Mouse (Mus musculus): ENCODE measurements around the gene 1700067K01Rik. TPM values are rescaled to one million over a fixed set of nuclear protein-coding genes. Genes with fewer than 3 reads are reported as not detected.
A peak's percentile ranks its signal among the peaks of the same experiment; 100 is the strongest.

Gene 1700067K01Rik
- total RNA-seq, 2 experiments from 2014 or later = 0.51 to 1.3 TPM

DNA sequence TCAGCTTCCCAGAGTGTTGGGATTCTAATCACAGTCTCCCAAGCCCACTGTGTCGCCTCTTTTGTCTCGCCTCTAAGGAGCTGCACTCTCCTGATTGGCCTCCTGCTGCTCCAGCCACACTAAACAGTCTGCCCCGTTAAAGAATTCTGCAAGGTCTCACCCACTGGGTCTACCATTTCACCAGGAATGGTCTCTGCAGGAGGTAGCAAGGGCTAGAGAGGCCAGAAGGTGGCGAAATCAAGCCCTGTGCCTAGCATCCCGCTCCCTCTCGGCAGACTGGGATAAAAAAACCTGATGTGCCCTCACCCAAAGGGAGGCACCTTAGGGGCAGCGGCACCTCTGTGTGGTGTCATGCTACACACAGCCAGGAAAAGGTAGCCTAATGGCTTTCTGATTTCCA is 42.8 kb downstream of the 1700067K01Rik start:
- ATAC-seq (replicated peaks; ENCODE audit: low FRiP score, poor library complexity, severe bottlenecking) = no peak

DNA sequence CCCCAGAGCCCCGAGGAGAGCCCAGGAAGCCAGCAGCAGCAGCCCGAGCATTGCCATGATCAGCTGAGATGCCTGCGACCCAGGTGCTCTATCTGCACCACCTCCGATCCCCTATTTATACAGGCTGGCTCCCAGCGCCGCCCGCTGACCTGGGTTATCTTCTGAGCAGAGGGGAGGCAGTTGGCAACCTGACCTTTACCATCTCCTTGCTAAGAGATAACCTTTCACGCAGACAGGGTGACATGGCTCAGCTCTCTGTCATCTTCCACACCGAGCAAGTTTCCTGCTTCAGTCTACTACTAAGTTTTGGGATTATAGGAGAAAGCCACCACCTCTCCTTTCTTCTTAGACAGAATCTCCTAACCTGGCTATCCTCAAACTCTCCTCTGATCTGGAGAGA is 43.6 kb downstream of the 1700067K01Rik start, which contains the start of gene Rln3:
Gene Rln3 (minus strand): TSS at position 101 of the 400 bp plus-strand sequence.
- ATAC-seq (replicated peaks; ENCODE audit: low FRiP score, poor library complexity, severe bottlenecking) = no peak

DNA sequence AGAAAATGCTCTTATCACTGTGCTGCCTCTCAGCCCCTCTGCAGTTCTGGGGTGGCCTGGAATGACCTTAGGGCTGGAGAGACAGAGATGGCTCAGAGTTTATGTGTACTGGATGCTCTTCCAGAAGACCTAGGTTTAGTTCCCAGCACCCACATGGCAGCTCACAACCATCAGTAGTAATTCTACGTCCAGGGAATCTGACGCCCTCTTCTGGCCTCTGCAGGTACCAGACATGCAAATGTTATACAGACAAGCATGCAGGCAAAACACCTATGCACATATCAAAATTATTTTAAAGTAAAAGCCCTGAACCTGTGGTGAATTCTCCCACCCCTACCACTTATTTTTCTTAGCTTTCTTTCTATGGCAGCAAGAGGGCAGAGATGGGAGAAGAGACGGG is 45.2 kb downstream of the 1700067K01Rik start:
- no peak for ATAC-seq (replicated peaks; ENCODE audit: low FRiP score, poor library complexity, severe bottlenecking)

DNA sequence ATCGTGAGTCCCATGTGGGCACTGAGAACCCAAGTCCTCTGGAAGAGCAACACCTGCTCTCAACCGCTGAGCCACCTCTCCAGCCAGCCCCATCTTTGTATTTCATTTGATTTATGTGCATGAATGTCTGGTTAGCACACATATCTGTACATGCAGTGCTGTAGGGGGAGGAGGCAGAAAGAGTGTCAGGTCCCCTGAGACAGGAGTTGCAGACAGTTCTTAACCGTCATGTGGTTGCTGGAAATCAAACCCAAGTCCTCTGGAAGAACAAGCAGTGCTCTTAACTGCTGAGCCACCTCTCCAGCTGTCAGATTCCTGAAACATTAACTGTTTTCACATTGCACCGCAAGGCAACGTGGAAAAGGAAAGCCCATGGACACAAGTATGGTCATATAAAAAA is 46.9 kb downstream of the 1700067K01Rik start:
- no peak for ATAC-seq (replicated peaks; ENCODE audit: low FRiP score, poor library complexity, severe bottlenecking)

DNA sequence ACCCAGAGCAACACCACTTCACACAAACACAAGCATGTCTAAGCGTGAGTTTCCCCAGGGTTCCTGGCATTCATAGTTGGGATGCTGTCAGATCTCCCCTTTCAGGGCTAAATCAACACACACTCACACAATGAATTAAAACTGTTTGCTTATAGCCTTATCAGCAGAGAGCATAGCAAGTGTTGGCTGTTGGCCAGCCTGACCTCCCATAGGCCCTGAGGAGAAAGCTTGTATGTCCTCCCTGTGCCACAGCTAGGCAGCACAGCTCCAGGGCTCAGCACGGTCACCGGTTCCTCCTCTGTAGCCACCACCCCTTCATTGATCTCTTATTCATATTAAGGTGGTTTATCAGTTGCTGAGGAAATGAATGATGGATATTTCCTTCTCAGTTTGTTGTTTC is 51.4 kb downstream of the 1700067K01Rik start:
- 0 out of 2 replicates have a peak, but pooled peaks have one; percentile 37 for ATAC-seq (replicated peaks; ENCODE audit: low FRiP score, poor library complexity, severe bottlenecking)

DNA sequence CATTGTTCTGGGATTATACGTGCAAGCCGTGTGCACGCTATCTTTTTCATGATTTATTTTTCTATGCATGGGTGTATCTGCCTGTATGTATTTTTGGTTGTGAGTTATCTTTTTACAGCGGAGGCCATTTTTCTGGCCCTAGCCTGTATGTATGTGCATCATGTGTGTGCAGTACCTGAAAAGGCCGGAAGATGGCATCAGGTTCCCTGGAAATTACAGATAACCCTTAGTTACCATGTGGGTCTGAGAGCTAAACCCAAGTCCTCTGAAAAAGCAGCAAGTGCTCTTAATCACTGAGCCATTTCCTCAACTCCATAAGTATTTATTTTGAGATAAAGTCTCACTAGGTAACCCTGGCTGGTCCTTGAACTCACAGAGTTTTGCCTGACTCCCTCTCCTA is 51.9 kb downstream of the 1700067K01Rik start:
- no peak for ATAC-seq (replicated peaks; ENCODE audit: low FRiP score, poor library complexity, severe bottlenecking)

Other genes with a start within 250 kb of the 1700067K01Rik start
- 0.58 and 1.7 TPM in 2 replicates for gene Adgrl1, start 101.4 kb upstream of the 1700067K01Rik start, total RNA-seq (2015; ENCODE audit: low replicate concordance)
- 0.09 and 0.14 TPM in 2 replicates for gene Adgrl1, start 101.4 kb upstream of the 1700067K01Rik start, total RNA-seq (2017; ENCODE audit: low replicate concordance)
- gene Gm10644, start 46.3 kb upstream of the 1700067K01Rik start, total RNA-seq (2015; ENCODE audit: low replicate concordance) = not detected in 2 replicates
- gene Gm10644, start 46.3 kb upstream of the 1700067K01Rik start, total RNA-seq (2017; ENCODE audit: low replicate concordance) = not detected in 2 replicates
- gene Asf1b, start 46.0 kb upstream of the 1700067K01Rik start, total RNA-seq (2015; ENCODE audit: low replicate concordance) = 23.1 and 32.4 TPM in 2 replicates
- 26.2 and 32.8 TPM in 2 replicates for gene Asf1b, start 46.0 kb upstream of the 1700067K01Rik start, total RNA-seq (2017; ENCODE audit: low replicate concordance)
- gene Prkaca, start 28.5 kb upstream of the 1700067K01Rik start, total RNA-seq (2015; ENCODE audit: low replicate concordance) = 7.5 and 9.8 TPM in 2 replicates
- 6.7 and 7.1 TPM in 2 replicates for gene Prkaca, start 28.5 kb upstream of the 1700067K01Rik start, total RNA-seq (2017; ENCODE audit: low replicate concordance)
- 14.8 and 33.2 TPM in 2 replicates for gene Samd1, start 3.8 kb upstream of the 1700067K01Rik start, total RNA-seq (2015; ENCODE audit: low replicate concordance)
- 32.5 and 36.0 TPM in 2 replicates for gene Samd1, start 3.8 kb upstream of the 1700067K01Rik start, total RNA-seq (2017; ENCODE audit: low replicate concordance)
- not detected in 2 replicates for gene 2210011C24Rik, start 10.7 kb downstream of the 1700067K01Rik start, total RNA-seq (2015; ENCODE audit: low replicate concordance)
- not detected in 2 replicates for gene 2210011C24Rik, start 10.7 kb downstream of the 1700067K01Rik start, total RNA-seq (2017; ENCODE audit: low replicate concordance)
- not detected in 2 replicates for gene Palm3, start 20.0 kb downstream of the 1700067K01Rik start, total RNA-seq (2015; ENCODE audit: low replicate concordance)
- gene Palm3, start 20.0 kb downstream of the 1700067K01Rik start, total RNA-seq (2017; ENCODE audit: low replicate concordance) = not detected in 2 replicates
- gene Il27ra, start 41.1 kb downstream of the 1700067K01Rik start, total RNA-seq (2015; ENCODE audit: low replicate concordance) = 0.63 and 0.96 TPM in 2 replicates
- 0.17 TPM in 1 of 2 replicates, not detected in the other for gene Il27ra, start 41.1 kb downstream of the 1700067K01Rik start, total RNA-seq (2017; ENCODE audit: low replicate concordance)
- not detected in 2 replicates for gene Rln3, start 43.5 kb downstream of the 1700067K01Rik start, total RNA-seq (2015; ENCODE audit: low replicate concordance)
- gene Rln3, start 43.5 kb downstream of the 1700067K01Rik start, total RNA-seq (2017; ENCODE audit: low replicate concordance) = not detected in 2 replicates
- not detected in 2 replicates for gene Gm10643, start 63.6 kb downstream of the 1700067K01Rik start, total RNA-seq (2015; ENCODE audit: low replicate concordance)
- not detected in 2 replicates for gene Gm10643, start 63.6 kb downstream of the 1700067K01Rik start, total RNA-seq (2017; ENCODE audit: low replicate concordance)
- gene Rfx1, start 65.3 kb downstream of the 1700067K01Rik start, total RNA-seq (2015; ENCODE audit: low replicate concordance) = 2.1 and 3.1 TPM in 2 replicates
- 1.4 and 3.5 TPM in 2 replicates for gene Rfx1, start 65.3 kb downstream of the 1700067K01Rik start, total RNA-seq (2017; ENCODE audit: low replicate concordance)
- 0.19 and 4.0 TPM in 2 replicates for gene Dcaf15, start 103.3 kb downstream of the 1700067K01Rik start, total RNA-seq (2015; ENCODE audit: low replicate concordance)
- gene Dcaf15, start 103.3 kb downstream of the 1700067K01Rik start, total RNA-seq (2017; ENCODE audit: low replicate concordance) = 1.9 and 2.9 TPM in 2 replicates
- not detected in 2 replicates for gene Podnl1, start 124.5 kb downstream of the 1700067K01Rik start, total RNA-seq (2015; ENCODE audit: low replicate concordance)
- not detected in 2 replicates for gene Podnl1, start 124.5 kb downstream of the 1700067K01Rik start, total RNA-seq (2017; ENCODE audit: low replicate concordance)
- 4.2 and 7.3 TPM in 2 replicates for gene Cc2d1a, start 146.4 kb downstream of the 1700067K01Rik start, total RNA-seq (2015; ENCODE audit: low replicate concordance)
- 0.60 and 2.5 TPM in 2 replicates for gene Cc2d1a, start 146.4 kb downstream of the 1700067K01Rik start, total RNA-seq (2017; ENCODE audit: low replicate concordance)
- not detected in 2 replicates for gene 4930432K21Rik, start 146.5 kb downstream of the 1700067K01Rik start, total RNA-seq (2015; ENCODE audit: low replicate concordance)
- gene 4930432K21Rik, start 146.5 kb downstream of the 1700067K01Rik start, total RNA-seq (2017; ENCODE audit: low replicate concordance) = 0.43 TPM in 1 of 2 replicates, not detected in the other
- not detected in 2 replicates for gene Nanos3, start 183.7 kb downstream of the 1700067K01Rik start, total RNA-seq (2015; ENCODE audit: low replicate concordance)
- not detected in 2 replicates for gene Nanos3, start 183.7 kb downstream of the 1700067K01Rik start, total RNA-seq (2017; ENCODE audit: low replicate concordance)
- gene Zswim4, start 235.6 kb downstream of the 1700067K01Rik start, total RNA-seq (2015; ENCODE audit: low replicate concordance) = 3.1 and 3.5 TPM in 2 replicates
- gene Zswim4, start 235.6 kb downstream of the 1700067K01Rik start, total RNA-seq (2017; ENCODE audit: low replicate concordance) = 6.3 and 7.4 TPM in 2 replicates
- 53.7 and 79.2 TPM in 2 replicates for gene D8Ertd738e, start 248.2 kb downstream of the 1700067K01Rik start, total RNA-seq (2015; ENCODE audit: low replicate concordance)
- gene D8Ertd738e, start 248.2 kb downstream of the 1700067K01Rik start, total RNA-seq (2017; ENCODE audit: low replicate concordance) = 25.5 and 34.4 TPM in 2 replicates